Mouse (Mus musculus) intestine, embryonic 16.5 days (tissue): Measurements from ENCODE around the gene Tnip1. TPM values are rescaled to one million over a fixed set of nuclear protein-coding genes. Genes with fewer than 3 reads are reported as not detected.
A peak's percentile ranks its signal among the peaks of the same experiment; 100 is the strongest.

Source experiments
- ATAC-seq: fragments of 200-750 bp; cut with Nextera tagmentation; 2 replicates; pipeline ENCODE4 v1.8.0; 2017; ENCODE audit warnings: moderate TSS enrichment, moderate library complexity
- H3K27ac ChIP-seq: fragments of 300-500 bp; sonication (generic); 2 replicates; pipeline ENCODE4 v1.5.1; 2014; ENCODE audit warnings: mild to moderate bottlenecking, low read length
- H3K27me3 ChIP-seq: fragments of 300-500 bp; sonication (generic); replicated peaks from 2 replicates; pipeline ENCODE4 v1.6.1; 2014; ENCODE audit warnings: low read length, control low read depth, mixed read lengths; ENCODE audit not compliant: control insufficient read depth, insufficient read depth
- H3K36me3 ChIP-seq: fragments of 300-500 bp; sonication (generic); 2 replicates; pipeline ENCODE4 v1.6.1; 2014; ENCODE audit warnings: low read length, control low read depth; ENCODE audit not compliant: control insufficient read depth, insufficient read depth
- H3K4me1 ChIP-seq: fragments of 300-500 bp; sonication (generic); 2 replicates; pipeline ENCODE4 v1.6.1; 2014; ENCODE audit warnings: low read length, control low read depth, mixed read lengths; ENCODE audit not compliant: control insufficient read depth, insufficient read depth
- H3K4me2 ChIP-seq: fragments of 300-500 bp; sonication (generic); 2 replicates; pipeline ENCODE4 v1.6.1; 2014; ENCODE audit warnings: low read depth, low read length, control low read depth
- H3K4me3 ChIP-seq: fragments of 300-500 bp; sonication (generic); 2 replicates; pipeline ENCODE4 v1.5.1; 2014; ENCODE audit warnings: mild to moderate bottlenecking, low read length
- H3K9ac ChIP-seq: fragments of 300-500 bp; sonication (generic); 2 replicates; pipeline ENCODE4 v1.6.1; 2014; ENCODE audit warnings: low read depth, low read length
- H3K9me3 ChIP-seq: fragments of 300-500 bp; sonication (generic); 2 replicates; pipeline ENCODE4 v1.6.1; 2016; ENCODE audit warnings: low read length, control low read depth; ENCODE audit not compliant: control insufficient read depth
- WGBS: fragments of 180-500 bp; shearing (Covaris S2); extraction: QIAGEN DNeasy Blood & Tissue Kit; methylation state at CpG from one replicate; pipeline ENCODE4 v1.1.7; 2014; 5-methylcytosine and 5-hydroxymethylcytosine counted together
- polyA plus RNA-seq: library from polyadenylated mRNA; unstranded; fragments of >200 nt; fragmentation: Nextera tagmentation; extraction: Ambion mirVana; gene quantifications from 2 replicates; pipeline ENCODE4 v1.2.1, GENCODE M21; 2015

The Tnip1 gene
- polyA plus RNA-seq, 1 experiment from 2014 or later = 27.2 TPM

DNA sequence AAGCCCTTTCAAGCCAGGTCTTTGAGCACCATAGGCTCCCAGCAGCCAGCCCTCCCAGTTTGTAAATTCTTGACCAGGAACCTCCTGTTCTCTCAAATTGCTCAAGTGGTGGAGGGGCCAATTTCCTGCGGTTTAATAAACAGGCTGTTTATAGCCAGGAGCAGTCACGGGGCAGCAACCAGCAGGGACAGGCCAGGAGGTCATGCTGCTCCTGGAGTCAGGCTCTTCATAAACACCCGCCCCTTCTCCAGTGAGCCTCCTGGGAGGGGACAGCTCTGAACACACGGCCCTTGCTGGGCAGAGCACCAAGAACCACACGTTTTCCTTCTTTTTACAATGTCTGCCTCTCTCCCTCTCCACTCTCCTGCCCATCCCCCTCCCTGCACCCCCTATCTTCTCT lies 77.8 kb downstream of the Tnip1 start:
- no peaks in the 10 kb centered on the region for H3K27me3 ChIP-seq
- H3K27ac ChIP-seq = peak overlapping the region; percentile 85
- no peak overlapping the region for H3K4me3 ChIP-seq
- peaks cover 18% of the 10 kb centered on the region for H3K4me1 ChIP-seq
- no peak overlapping the region for H3K4me2 ChIP-seq
- no peaks in the 10 kb centered on the region for H3K36me3 ChIP-seq
- no peaks in the 10 kb centered on the region for H3K9me3 ChIP-seq
- peak; percentile 84 for ATAC-seq
- 15% methylated on average over 5 of the region's 5 CpGs for WGBS
- no peak overlapping the region for H3K9ac ChIP-seq

DNA sequence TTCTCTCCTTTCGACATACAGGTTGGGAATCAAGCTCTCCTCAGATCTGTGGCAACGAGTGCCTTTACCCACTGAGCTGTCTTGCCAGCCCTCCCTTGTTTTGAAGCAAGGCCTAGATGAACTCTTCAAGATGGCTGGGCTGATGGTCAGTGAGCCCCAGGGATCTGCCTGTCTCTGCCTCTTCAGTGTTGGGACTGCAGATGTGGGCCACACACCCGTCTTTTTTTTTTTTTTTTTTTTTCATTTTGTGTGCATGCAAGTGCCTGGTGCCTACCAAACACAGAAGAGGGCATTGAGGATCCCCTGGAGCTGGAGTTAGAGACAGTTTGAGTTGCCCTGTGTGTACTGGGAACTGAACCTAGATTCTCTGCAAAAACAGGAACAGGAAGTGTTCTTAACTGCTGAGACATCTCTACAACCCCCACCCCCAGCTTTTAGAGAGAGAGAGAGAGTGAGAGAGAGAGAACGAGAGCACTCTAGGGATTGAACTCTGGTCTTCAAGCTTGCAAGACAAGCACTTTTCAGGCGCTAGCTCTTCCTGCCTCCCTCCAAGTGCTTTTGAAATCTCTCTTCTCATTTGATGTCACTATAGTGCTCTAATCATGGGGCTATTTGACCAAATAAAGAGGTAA lies 78.4 kb downstream of the Tnip1 start:
- WGBS = 79% methylated on average over 5 of the region's 5 CpGs
- H3K9ac ChIP-seq = no peak overlapping the region
- H3K4me1 ChIP-seq = peaks cover 18% of the 10 kb centered on the region
- H3K9me3 ChIP-seq = no peaks in the 10 kb centered on the region
- no peaks in the 10 kb centered on the region for H3K36me3 ChIP-seq
- no peak overlapping the region for H3K4me2 ChIP-seq
- H3K4me3 ChIP-seq = no peak overlapping the region
- 0 out of 2 replicates have a peak, but pooled peaks have one; percentile 2 for ATAC-seq
- H3K27ac ChIP-seq = peak overlapping the region; percentile 85
- no peaks in the 10 kb centered on the region for H3K27me3 ChIP-seq

DNA sequence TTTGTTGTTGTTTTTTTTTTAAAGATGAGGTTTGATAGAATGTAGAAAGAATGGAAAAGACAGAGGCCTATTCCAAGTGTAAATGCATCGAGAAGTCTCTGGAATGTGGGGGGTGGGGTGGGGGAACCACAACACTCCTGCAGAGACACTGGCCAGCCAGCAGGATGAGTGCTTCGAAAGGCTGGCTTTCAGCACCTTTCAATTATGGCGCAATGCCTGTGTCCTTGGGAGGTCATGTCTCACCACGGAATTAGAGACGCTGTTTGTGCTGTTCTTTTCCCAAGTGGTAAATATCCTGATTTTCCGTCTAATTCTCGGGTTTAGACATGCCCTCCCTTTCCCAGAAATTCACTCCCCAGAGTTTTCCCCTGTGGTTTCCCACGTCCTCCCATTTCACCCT lies 80.0 kb downstream of the Tnip1 start:
- no peak overlapping the region for H3K4me3 ChIP-seq
- H3K4me1 ChIP-seq = peaks cover 18% of the 10 kb centered on the region
- H3K36me3 ChIP-seq = no peaks in the 10 kb centered on the region
- H3K9ac ChIP-seq = no peak overlapping the region
- no peak for ATAC-seq
- no peak overlapping the region for H3K27ac ChIP-seq
- no peaks in the 10 kb centered on the region for H3K9me3 ChIP-seq
- 34% methylated on average over 8 of the region's 8 CpGs for WGBS
- no peak overlapping the region for H3K4me2 ChIP-seq
- H3K27me3 ChIP-seq = no peaks in the 10 kb centered on the region

DNA sequence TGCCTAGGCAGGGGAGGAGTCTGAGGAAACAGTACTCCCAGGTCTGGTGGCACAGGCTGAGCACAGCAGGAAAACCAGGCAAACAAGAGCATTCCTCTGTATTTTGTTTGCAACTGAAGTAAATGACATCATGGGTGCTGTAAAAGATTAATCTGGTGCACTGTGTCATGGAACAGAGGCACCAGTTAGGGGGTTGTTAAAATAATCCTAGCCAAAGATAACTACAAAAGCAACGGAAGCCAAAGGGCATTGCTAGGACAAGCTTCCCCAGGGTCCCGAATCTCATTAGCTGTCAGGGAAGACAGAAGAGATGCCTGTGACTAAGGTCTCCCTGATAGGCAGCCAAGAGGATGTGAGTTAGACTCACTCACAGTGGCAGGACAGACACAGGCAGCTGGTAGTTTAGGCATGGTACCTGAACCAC lies 81.7 kb downstream of the Tnip1 start:
- Histone ChIP-seq H3K27me3 (no peaks in the 10 kb centered on the region), H3K9ac (0 out of 2 replicates have a peak overlapping the region, but pooled peaks have one; percentile 7), H3K36me3 (no peaks in the 10 kb centered on the region), H3K9me3 (no peaks in the 10 kb centered on the region), H3K4me3 (no peak overlapping the region), H3K27ac (0 out of 2 replicates have a peak overlapping the region, but pooled peaks have one; percentile 20), H3K4me2 (no peak overlapping the region), H3K4me1 (peaks cover 18% of the 10 kb centered on the region)
- 16% methylated on average over 2 of the region's 2 CpGs for WGBS
- peak; percentile 51 for ATAC-seq

GRCm38 (mm10) chr11:54879922-54880321 lies 82.8 kb downstream of the Tnip1 start:
- WGBS = 54% methylated on average over 10 of the region's 10 CpGs
- Histone ChIP-seq H3K9me3 (no peaks in the 10 kb centered on the region), H3K4me2 (no peak overlapping the region), H3K4me3 (no peak overlapping the region), H3K36me3 (no peaks in the 10 kb centered on the region), H3K27ac (no peak overlapping the region), H3K4me1 (peaks cover 16% of the 10 kb centered on the region), H3K9ac (no peak overlapping the region), H3K27me3 (no peaks in the 10 kb centered on the region)
- ATAC-seq = 0 out of 2 replicates have a peak, but pooled peaks have one; percentile 16

- Histone ChIP-seq H3K4me1 (peaks cover 12% of the 10 kb centered on the region), H3K36me3 (no peaks in the 10 kb centered on the region), H3K4me3 (no peak overlapping the region), H3K27me3 (no peaks in the 10 kb centered on the region), H3K27ac (no peak overlapping the region), H3K9me3 (no peaks in the 10 kb centered on the region), H3K9ac (no peak overlapping the region), H3K4me2 (no peak overlapping the region)
- WGBS = 26% methylated on average over 4 of the region's 4 CpGs
- ATAC-seq = peak; percentile 61
Observed at GRCm38 (mm10) chr11:54879434-54879833, 83.3 kb downstream of the Tnip1 start.

DNA sequence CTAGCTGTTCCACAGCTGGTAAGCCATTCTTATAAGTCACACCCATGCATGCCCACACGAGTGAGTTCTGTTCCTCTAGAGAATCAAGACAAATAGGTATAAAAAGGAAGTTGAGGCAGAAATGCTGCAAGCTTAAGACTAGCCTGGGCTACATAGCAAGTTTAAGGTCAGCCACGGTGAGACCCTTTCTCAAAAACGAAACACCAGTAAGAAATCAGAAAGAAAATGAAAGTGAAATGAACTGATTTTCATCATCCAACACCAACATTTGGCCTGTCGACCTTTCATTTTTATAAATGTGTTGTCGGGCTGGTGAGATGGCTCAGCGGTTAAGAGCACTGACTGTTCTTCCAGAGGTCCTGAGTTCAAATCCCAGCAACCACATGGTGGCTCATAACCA lies 83.8 kb downstream of the Tnip1 start:
- H3K27me3 ChIP-seq = no peaks in the 10 kb centered on the region
- H3K36me3 ChIP-seq = peaks cover 1% of the 10 kb centered on the region; the same call in 1 of the 2 replicates
- peaks cover 12% of the 10 kb centered on the region for H3K4me1 ChIP-seq
- H3K9ac ChIP-seq = no peak overlapping the region
- ATAC-seq = no peak
- no peak overlapping the region for H3K4me3 ChIP-seq
- WGBS = 76% methylated on average over 6 of the region's 6 CpGs
- no peaks in the 10 kb centered on the region for H3K9me3 ChIP-seq
- no peak overlapping the region for H3K27ac ChIP-seq
- H3K4me2 ChIP-seq = no peak overlapping the region

GRCm38 (mm10) chr11:54876031-54876430 lies 86.7 kb downstream of the Tnip1 start:
- peaks cover 7% of the 10 kb centered on the region; the same call in 1 of the 2 replicates for H3K36me3 ChIP-seq
- H3K27me3 ChIP-seq = no peaks in the 10 kb centered on the region
- no peak overlapping the region for H3K4me3 ChIP-seq
- 91% methylated on average over 5 of the region's 5 CpGs for WGBS
- no peak overlapping the region for H3K9ac ChIP-seq
- H3K4me2 ChIP-seq = no peak overlapping the region
- no peaks in the 10 kb centered on the region for H3K9me3 ChIP-seq
- H3K27ac ChIP-seq = no peak overlapping the region
- ATAC-seq = no peak
- peaks cover 5% of the 10 kb centered on the region for H3K4me1 ChIP-seq

DNA sequence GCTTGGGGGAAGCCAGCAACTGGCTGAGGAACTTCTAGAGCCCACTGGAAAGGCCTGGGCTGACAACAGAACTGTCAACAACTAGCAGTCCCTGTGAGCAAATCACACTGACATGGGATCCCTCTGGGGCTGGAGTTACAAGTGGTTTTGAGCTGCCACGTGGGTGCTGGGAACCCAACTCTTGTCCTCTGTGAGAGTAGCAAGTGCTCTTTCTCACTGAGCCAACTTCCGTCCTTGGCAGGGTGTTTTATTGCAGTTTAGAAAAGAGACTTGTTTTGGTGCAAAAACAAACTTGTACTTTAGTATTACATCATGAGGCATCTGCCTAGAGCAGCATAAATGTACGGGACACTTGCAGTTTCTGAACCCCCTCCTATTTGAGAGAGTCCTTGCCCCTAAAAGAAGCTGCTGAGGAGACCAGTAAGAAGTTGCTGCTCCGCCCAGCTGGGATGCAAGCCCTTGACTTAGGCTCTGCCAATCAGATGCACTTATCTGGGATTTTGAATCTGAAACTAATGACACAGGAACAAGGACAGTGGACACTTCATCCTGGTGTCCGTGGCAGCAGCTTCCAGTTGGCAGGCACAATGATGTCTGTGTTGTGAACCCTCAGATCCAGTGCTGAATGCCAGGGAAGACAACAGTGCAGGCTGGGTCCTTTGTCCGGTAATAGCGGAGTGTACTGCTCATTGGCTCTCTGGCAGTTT lies 90.7 kb downstream of the Tnip1 start:
- Histone ChIP-seq H3K9me3 (no peaks in the 10 kb centered on the region), H3K4me1 (peaks cover 14% of the 10 kb centered on the region; the same call in 1 of the 2 replicates), H3K9ac (no peak overlapping the region), H3K4me3 (no peak overlapping the region), H3K27ac (no peak overlapping the region), H3K4me2 (no peak overlapping the region), H3K36me3 (peaks cover 7% of the 10 kb centered on the region; the same call in 1 of the 2 replicates), H3K27me3 (no peaks in the 10 kb centered on the region)
- ATAC-seq = no peak
- 75% methylated on average over 7 of the region's 7 CpGs for WGBS
